Mouse (Mus musculus) C2C12 (cell line): Measurements from ENCODE around the gene Zdhhc18.

Experiments
- CEBPB ChIP-seq: IDR thresholded peaks from one replicate; pipeline ENCODE4 v1.6.1; 2011; ENCODE audit warnings: low read depth, mild to moderate bottlenecking, control low read depth, moderate library complexity
- CTCF ChIP-seq: IDR thresholded peaks from one replicate; pipeline ENCODE4 v1.5.1; 2011; ENCODE audit not compliant: control insufficient read depth, insufficient read depth, insufficient read length
- FOSL1 ChIP-seq: IDR thresholded peaks from one replicate; pipeline ENCODE4 v1.8.0; 2011; ENCODE audit warnings: mild to moderate bottlenecking, low read length; ENCODE audit not compliant: poor library complexity, insufficient read depth, severe bottlenecking
- MAX ChIP-seq: IDR thresholded peaks from one replicate; pipeline ENCODE4 v1.6.1; 2011; ENCODE audit warnings: mild to moderate bottlenecking, control low read depth
- MYOG ChIP-seq: IDR thresholded peaks from one replicate; pipeline ENCODE4 v1.6.1; 2011; ENCODE audit not compliant: control insufficient read depth, insufficient read length; ENCODE audit errors: extremely low read depth
- USF1 ChIP-seq: IDR thresholded peaks from one replicate; pipeline ENCODE4 v1.6.1; 2011; ENCODE audit warnings: low read depth, mild to moderate bottlenecking, control low read depth, moderate library complexity

DNA sequence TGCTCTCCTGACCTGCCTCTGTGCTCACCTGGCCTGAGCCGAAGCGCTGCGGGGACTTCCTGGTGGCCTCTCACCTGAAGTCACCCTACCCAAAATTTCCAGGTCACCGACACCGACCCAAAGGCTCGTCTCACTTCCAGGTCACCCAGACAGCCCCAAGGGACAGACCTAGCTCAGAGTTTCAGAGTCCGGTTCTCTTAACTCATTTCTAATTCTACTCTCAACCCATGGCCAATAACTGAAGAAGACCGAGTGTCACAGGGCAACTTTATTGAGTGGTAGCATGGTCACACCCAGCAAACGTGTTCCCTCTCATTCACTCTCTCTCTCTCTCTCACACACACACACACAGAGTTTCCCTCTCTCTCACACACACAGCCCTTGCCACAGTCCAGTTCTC, 49.6 kb downstream of the Zdhhc18 start:
- TF ChIP-seq CTCF (no peak), MAX (no peak), MYOG (no peak), CEBPB (no peak), USF1 (no peak), FOSL1 (no peak)
